Mouse (Mus musculus) intestine, postnatal 0 days (tissue): ENCODE results near the gene Hes3. TPM values are rescaled to one million over a fixed set of nuclear protein-coding genes. Genes with fewer than 3 reads are reported as not detected.

Source experiments
- ATAC-seq: fragments of 200-750 bp; cut with Nextera tagmentation; 2 replicates; pipeline ENCODE4 v1.8.0; 2017; ENCODE audit warnings: mild to moderate bottlenecking, moderate TSS enrichment, moderate library complexity
- H3K27ac ChIP-seq: fragments of 300-500 bp; sonication (generic); 2 replicates; pipeline ENCODE4 v1.5.1; 2014; ENCODE audit warnings: mild to moderate bottlenecking, low read depth, low read length, moderate library complexity
- H3K27me3 ChIP-seq: fragments of 300-500 bp; sonication (generic); replicated peaks from 2 replicates; pipeline ENCODE4 v1.6.1; 2014; ENCODE audit warnings: low read length, mixed read lengths; ENCODE audit not compliant: control insufficient read depth, insufficient read depth
- H3K36me3 ChIP-seq: fragments of 300-500 bp; sonication (generic); 2 replicates; pipeline ENCODE4 v1.6.1; 2014; ENCODE audit warnings: mild to moderate bottlenecking, moderate library complexity; ENCODE audit not compliant: control insufficient read depth, insufficient read depth
- H3K4me1 ChIP-seq: fragments of 300-500 bp; sonication (generic); replicated peaks from 2 replicates; pipeline ENCODE4 v1.6.1; 2014; ENCODE audit warnings: antibody characterized with exemption, low read length, mixed read lengths; ENCODE audit not compliant: control insufficient read depth, insufficient read depth
- H3K4me2 ChIP-seq: fragments of 300-500 bp; sonication (generic); replicated peaks from 2 replicates; pipeline ENCODE4 v1.6.1; 2014; ENCODE audit warnings: low read depth, mild to moderate bottlenecking, moderate library complexity
- H3K4me3 ChIP-seq: fragments of 300-500 bp; sonication (generic); 2 replicates; pipeline ENCODE4 v1.5.1; 2014; ENCODE audit warnings: low read depth, low read length
- H3K9ac ChIP-seq: fragments of 300-500 bp; sonication (generic); 2 replicates; pipeline ENCODE4 v1.6.1; 2014; ENCODE audit warnings: mild to moderate bottlenecking, low read depth, low read length
- H3K9me3 ChIP-seq: fragments of 300-500 bp; sonication (generic); 2 replicates; pipeline ENCODE4 v1.6.1; 2016; ENCODE audit warnings: mixed run types; ENCODE audit not compliant: control insufficient read depth
- CTCF ChIP-seq: sonication (generic); IDR thresholded peaks from 2 replicates; pipeline ENCODE4 v1.5.1; 2016; ENCODE audit warnings: low read depth, mild to moderate bottlenecking, control low read depth, antibody characterized with exemption, moderate library complexity
- WGBS: fragments of 180-500 bp; shearing (Covaris S2); extraction: QIAGEN DNeasy Blood & Tissue Kit; methylation state at CpG from one replicate; pipeline ENCODE4 v1.1.7; 2014; 5-methylcytosine and 5-hydroxymethylcytosine counted together
- polyA plus RNA-seq: library from polyadenylated mRNA; unstranded; fragments of >200 nt; fragmentation: Nextera tagmentation; extraction: Ambion mirVana; gene quantifications from 2 replicates; pipeline ENCODE4 v1.2.1, GENCODE M21; 2015

Hes3 gene
- polyA plus RNA-seq, 1 experiment from 2014 or later: not detected

DNA sequence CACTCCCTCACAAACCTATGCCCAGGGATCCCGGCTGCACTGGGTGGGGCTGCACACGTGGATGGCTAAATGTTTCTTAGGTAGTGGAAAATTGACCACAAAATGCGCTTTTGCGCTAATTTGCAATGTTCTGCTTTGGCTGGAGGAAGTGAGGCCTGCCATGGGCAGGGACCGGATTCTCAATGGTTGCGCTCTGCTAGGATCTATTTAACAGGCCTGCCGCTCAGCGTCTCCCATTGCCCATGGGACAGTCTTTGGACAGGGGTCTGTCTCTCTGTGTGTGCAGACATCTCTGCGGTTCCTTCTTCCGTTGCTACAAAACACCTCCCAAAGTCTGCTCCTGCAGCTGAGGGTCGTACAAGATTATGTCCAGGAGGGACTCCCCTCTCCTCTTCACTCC is 471 bp downstream of the Hes3 start:
- Histone ChIP-seq H3K9ac (no peak overlapping the region), H3K4me3 (no peak overlapping the region), H3K4me1 (no peaks in the 10 kb centered on the region), H3K4me2 (no peak overlapping the region), H3K36me3 (no peaks in the 10 kb centered on the region; the same call in 1 of the 2 replicates), H3K9me3 (no peaks in the 10 kb centered on the region), H3K27ac (no peak overlapping the region), H3K27me3 (peaks cover 63% of the 10 kb centered on the region)
- WGBS: 38% methylated on average over 11 of the region's 11 CpGs
- ATAC-seq: no peak
- TF ChIP-seq CTCF: no peak

DNA sequence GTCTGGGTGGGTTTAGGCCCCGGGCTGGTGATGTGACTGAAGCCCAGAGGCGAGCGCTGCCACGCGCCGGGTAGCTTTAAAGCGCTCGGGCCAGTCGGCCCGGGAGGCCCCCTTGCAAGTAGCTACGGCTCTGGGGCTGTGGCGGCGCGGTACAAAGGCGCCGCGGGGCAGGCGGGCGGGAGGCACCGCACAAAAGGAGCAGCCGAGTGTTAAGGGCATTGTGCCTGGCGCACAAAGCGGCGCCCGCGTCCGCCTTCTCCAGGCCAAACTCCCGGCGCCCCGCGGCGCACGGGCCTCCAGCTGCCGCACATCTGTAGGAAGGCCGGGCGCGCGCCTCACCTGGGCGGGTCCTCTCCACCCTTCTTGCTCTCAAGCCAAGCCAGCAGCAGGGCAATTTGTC is 1.1 kb downstream of the Hes3 start:
- Histone ChIP-seq H3K4me1 (no peaks in the 10 kb centered on the region), H3K9ac (no peak overlapping the region), H3K4me3 (peak overlapping the region; percentile 11; the same call in 1 of the 2 replicates), H3K27ac (no peak overlapping the region), H3K36me3 (no peaks in the 10 kb centered on the region; the same call in 1 of the 2 replicates), H3K9me3 (no peaks in the 10 kb centered on the region), H3K27me3 (peaks cover 68% of the 10 kb centered on the region), H3K4me2 (peak overlapping the region; percentile 43)
- TF ChIP-seq CTCF: no peak
- WGBS: under 1% methylated on average over 30 of the region's 39 CpGs
- no peak for ATAC-seq

DNA sequence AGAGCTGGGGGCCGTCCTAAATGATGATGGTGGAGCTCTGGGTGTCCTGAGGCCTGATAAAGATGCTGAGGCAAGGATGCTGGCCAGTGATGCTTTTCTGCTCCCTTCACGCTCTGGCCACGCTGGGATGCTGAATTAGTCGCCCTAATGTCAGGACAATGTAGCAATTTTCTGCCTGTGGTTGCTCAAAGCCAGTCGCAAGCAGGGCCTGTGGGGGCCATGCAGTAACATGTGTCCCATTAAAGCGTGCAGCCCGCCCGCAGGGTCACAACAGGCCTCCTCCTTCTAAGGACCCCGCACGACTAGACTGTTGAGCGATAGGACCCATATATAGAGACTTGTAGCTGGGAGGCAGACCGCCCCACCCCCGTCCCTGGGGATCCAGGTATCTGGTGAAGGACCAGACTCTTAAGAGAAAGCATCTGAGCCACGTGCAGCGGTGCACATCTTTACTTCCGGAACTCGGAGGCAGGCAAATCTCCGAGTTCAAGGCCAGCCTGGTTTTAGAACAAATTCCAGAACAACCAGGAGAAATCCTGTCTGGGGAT is 3.0 kb downstream of the Hes3 start:
- H3K9me3 ChIP-seq: no peaks in the 10 kb centered on the region
- no peak overlapping the region for H3K27ac ChIP-seq
- H3K27me3 ChIP-seq: peaks cover 78% of the 10 kb centered on the region
- H3K4me2 ChIP-seq: no peak overlapping the region
- H3K36me3 ChIP-seq: no peaks in the 10 kb centered on the region; the same call in 1 of the 2 replicates
- WGBS: 58% methylated on average over 18 of the region's 18 CpGs
- ATAC-seq: no peak
- no peak for TF ChIP-seq CTCF
- H3K4me1 ChIP-seq: no peaks in the 10 kb centered on the region
- no peak overlapping the region for H3K9ac ChIP-seq
- no peak overlapping the region for H3K4me3 ChIP-seq

DNA sequence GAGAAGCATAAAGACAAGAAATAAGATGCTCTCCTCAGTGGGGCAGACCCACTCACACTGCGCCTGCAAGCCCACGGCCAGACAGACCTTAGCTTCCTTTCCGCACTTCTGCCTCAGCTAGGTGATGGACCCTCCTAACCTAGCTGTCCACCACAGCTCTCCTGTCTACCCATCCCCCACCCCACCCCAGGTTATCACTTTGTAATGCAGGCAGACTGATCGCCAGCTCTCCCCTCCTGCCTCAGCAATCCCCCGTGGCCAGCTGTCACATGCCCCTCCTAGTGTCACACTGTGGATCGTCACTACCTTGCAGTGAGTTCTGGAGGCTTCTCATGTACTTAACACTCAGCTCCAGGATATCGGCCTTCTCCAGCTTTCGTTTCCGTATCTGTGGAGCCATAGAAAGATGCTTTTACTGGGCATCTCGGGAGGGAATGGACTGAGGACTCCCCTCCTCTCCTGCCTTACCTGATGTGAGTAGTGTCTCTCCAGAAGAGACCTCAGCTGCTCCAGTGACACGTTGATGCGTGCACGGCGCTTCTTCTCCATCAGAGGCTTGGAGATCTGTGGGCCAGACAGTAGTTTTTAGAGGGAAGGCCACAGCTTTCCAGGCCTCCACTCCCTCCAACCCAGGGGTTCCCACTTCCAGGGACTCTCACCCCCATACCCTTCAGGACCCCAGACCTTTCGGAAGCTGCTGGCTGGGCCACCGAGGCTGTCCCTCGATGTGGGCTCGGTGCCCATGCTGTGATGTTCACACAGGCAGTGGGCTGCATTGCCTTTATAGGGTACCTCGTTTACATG is 3.9 kb downstream of the Hes3 start:
- ATAC-seq: no peak
- Histone ChIP-seq H3K4me3 (no peak overlapping the region), H3K36me3 (no peaks in the 10 kb centered on the region; the same call in 1 of the 2 replicates), H3K9me3 (no peaks in the 10 kb centered on the region), H3K9ac (no peak overlapping the region), H3K27me3 (peaks cover 83% of the 10 kb centered on the region), H3K4me1 (no peaks in the 10 kb centered on the region), H3K4me2 (no peak overlapping the region), H3K27ac (no peak overlapping the region)
- WGBS: 24% methylated on average over 19 of the region's 19 CpGs
- no peak for TF ChIP-seq CTCF

GRCm38 (mm10) chr4:152286887-152287286 is 4.6 kb downstream of the Hes3 start:
- no peaks in the 10 kb centered on the region; the same call in 1 of the 2 replicates for H3K36me3 ChIP-seq
- no peaks in the 10 kb centered on the region for H3K9me3 ChIP-seq
- H3K4me1 ChIP-seq: no peaks in the 10 kb centered on the region
- ATAC-seq: no peak
- H3K27me3 ChIP-seq: peaks cover 85% of the 10 kb centered on the region
- no peak overlapping the region; the same call in 1 of the 2 replicates for H3K4me2 ChIP-seq
- 6% methylated on average over 26 of the region's 26 CpGs for WGBS
- H3K4me3 ChIP-seq: no peak overlapping the region
- H3K9ac ChIP-seq: no peak overlapping the region
- no peak overlapping the region for H3K27ac ChIP-seq
- TF ChIP-seq CTCF: peak; percentile 16; the same call in 1 of the 2 replicates

DNA sequence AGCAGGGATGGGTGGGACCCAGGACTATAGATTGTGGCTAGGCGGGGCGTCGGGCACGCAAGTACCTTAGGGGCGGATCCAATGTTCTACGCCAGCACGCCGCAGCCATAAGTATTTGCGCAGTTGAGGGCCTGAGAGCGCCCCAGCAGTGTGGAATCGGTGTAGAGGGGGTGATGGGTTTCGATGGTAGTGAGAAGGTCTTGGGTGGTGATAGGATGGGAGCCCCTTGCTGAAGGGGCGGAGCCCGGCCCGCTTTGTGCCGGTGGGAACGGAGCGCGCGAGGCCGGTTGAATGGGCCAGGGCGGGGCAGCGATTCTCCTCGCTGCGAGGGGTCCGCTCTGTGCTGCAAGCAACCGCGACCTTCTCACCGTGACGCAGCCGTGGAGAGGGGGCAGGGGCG is 5.3 kb downstream of the Hes3 start:
- Histone ChIP-seq H3K27me3 (peaks cover 85% of the 10 kb centered on the region), H3K27ac (no peak overlapping the region), H3K4me3 (no peak overlapping the region), H3K36me3 (no peaks in the 10 kb centered on the region; the same call in 1 of the 2 replicates), H3K9ac (no peak overlapping the region), H3K4me1 (no peaks in the 10 kb centered on the region), H3K9me3 (no peaks in the 10 kb centered on the region), H3K4me2 (peak overlapping the region; percentile 35; the same call in 1 of the 2 replicates)
- no peak for ATAC-seq
- WGBS: 2% methylated on average over 32 of the region's 32 CpGs
- TF ChIP-seq CTCF: no peak
